Mouse (Mus musculus) liver, embryonic 14.5 days (tissue): ENCODE measurements around the gene Eri3. TPM values are rescaled to one million over a fixed set of nuclear protein-coding genes. Genes with fewer than 3 reads are reported as not detected.

Experiments used
- ATAC-seq: fragments of 200-750 bp; cut with Nextera tagmentation; 2 replicates; pipeline ENCODE4 v1.8.0; 2017; ENCODE audit warnings: moderate number of reproducible peaks, mild to moderate bottlenecking, moderate library complexity; ENCODE audit not compliant: insufficient read depth
- DNase-seq, 3 experiments: peaks; one replicate each; pipeline ENCODE4 v3.0.0-alpha.2; 2012 to 2013; ENCODE audit warnings: low read depth in 3 of 3, low spot score in 3 of 3
- H3K27ac ChIP-seq: fragments of 300-500 bp; sonication (generic); 2 replicates; pipeline ENCODE4 v1.5.1; 2014; ENCODE audit warnings: moderate library complexity, mild to moderate bottlenecking, control low read depth, inconsistent platforms
- H3K27me3 ChIP-seq: fragments of 300-500 bp; sonication (generic); 2 replicates; pipeline ENCODE4 v1.6.1; 2014; ENCODE audit warnings: mild to moderate bottlenecking, low read length, moderate library complexity; ENCODE audit not compliant: control insufficient read depth, insufficient read depth
- H3K36me3 ChIP-seq: fragments of 300-500 bp; sonication (generic); replicated peaks from 2 replicates; pipeline ENCODE4 v1.6.1; 2014; ENCODE audit warnings: low read depth; ENCODE audit not compliant: control insufficient read depth, insufficient read depth
- H3K4me1 ChIP-seq, 2 experiments: fragments of 200-500 bp in 1 of 2; fragments of 300-500 bp in 1 of 2; sonication (generic) in 1 of 2; replicated peaks; 2 replicates each; pipeline ENCODE4 v1.6.1; 2012 to 2014; ENCODE audit warnings: antibody characterized with exemption in 1 of 2, inconsistent platforms in 1 of 2, low read length in 1 of 2; ENCODE audit not compliant: control insufficient read depth in 2 of 2, insufficient read depth in 2 of 2
- H3K4me2 ChIP-seq: fragments of 300-500 bp; sonication (generic); 2 replicates; pipeline ENCODE4 v1.6.1; 2014; ENCODE audit warnings: low read depth, mild to moderate bottlenecking, control low read depth, moderate library complexity
- H3K4me3 ChIP-seq, 2 experiments: fragments of 200-500 bp in 1 of 2; fragments of 300-500 bp in 1 of 2; sonication (generic) in 1 of 2; 2 replicates each; pipeline ENCODE4 v1.5.1; 2012 to 2014; ENCODE audit warnings: low read depth in 2 of 2, low read length in 2 of 2, mild to moderate bottlenecking in 2 of 2, control low read depth in 1 of 2, inconsistent platforms in 1 of 2, moderate library complexity in 1 of 2; ENCODE audit not compliant: insufficient read depth in 1 of 2
- H3K9ac ChIP-seq: fragments of 300-500 bp; sonication (generic); replicated peaks from 2 replicates; pipeline ENCODE4 v1.6.1; 2014; ENCODE audit warnings: mild to moderate bottlenecking, control low read depth, moderate library complexity
- H3K9me3 ChIP-seq: fragments of 300-500 bp; sonication (generic); 2 replicates; pipeline ENCODE4 v1.6.1; 2016; ENCODE audit warnings: low read length, mixed read lengths; ENCODE audit not compliant: control insufficient read depth
- CTCF ChIP-seq: IDR thresholded peaks from 2 replicates; pipeline ENCODE4 v1.5.1; 2016; ENCODE audit warnings: antibody characterized with exemption, low read depth, control low read depth
- EP300 ChIP-seq: IDR thresholded peaks from 2 replicates; pipeline ENCODE4 v1.6.1; 2016; ENCODE audit warnings: antibody characterized with exemption, low read depth
- WGBS: fragments of 180-500 bp; shearing (Covaris S2); extraction: QIAGEN DNeasy Blood & Tissue Kit; methylation state at CpG from one replicate; pipeline ENCODE4 v1.1.7; 2014; ENCODE audit not compliant: insufficient replicate concordance; 5-methylcytosine and 5-hydroxymethylcytosine counted together
- polyA plus RNA-seq, 2 experiments: library from polyadenylated mRNA; depleted of rRNA in 1 of 2; stranded (reverse) in 1 of 2; unstranded in 1 of 2; fragments of >200 nt; fragmentation: Nextera tagmentation in 1 of 2; extraction: Ambion mirVana in 1 of 2; gene quantifications; 2 replicates each; pipeline versions ENCODE4 v1.2.1 to v1.2.3; 2012 to 2014

Eri3 gene
- polyA plus RNA-seq, 2 experiments: 20.1 to 29.8 TPM

DNA sequence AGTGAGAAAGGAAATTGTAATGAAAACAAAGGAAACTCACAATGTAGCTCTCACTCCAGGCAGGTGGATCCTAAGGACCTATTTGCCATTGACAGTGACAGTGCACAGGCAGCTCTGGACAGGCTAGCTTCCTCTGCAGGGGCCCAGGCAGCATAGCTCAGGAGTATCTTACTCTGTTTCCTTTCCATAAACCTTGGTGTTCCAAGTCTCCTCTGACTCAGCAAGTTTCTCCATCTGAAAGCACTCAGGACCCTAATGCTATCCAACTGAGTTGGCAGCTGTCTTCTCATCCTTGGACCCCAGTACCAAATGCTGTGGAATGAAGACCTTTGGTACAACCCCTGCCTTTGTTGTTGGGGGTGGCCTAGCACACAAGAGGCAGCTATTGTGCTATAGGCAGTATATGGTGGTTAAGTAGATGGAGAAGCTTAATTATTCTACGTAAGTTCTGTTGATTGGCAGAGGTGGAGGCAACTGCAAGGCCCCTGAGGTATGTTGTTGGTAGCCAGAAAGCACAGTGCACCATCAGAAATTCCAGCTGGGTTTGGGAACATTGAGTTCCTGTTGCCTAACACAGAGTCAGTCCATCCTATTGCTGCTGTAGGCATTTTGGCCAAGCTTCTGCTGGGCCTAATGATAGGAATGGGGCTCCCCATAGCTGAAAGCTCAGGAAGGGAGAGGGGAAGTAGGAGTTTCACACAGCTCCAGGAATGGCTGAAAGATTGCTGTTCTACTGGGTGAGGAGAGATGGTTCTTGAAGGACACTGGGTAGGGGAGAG, 90.9 kb downstream of the Eri3 start:
- TF ChIP-seq EP300: no peak
- TF ChIP-seq CTCF: no peak
- DNase-seq (no peak), ATAC-seq (no peak)
- Histone ChIP-seq H3K9me3 (no peaks in the 10 kb centered on the region), H3K4me2 (no peak overlapping the region), H3K36me3 (no peaks in the 10 kb centered on the region), H3K27ac (no peak overlapping the region), H3K9ac (no peak overlapping the region), H3K4me3 (no peak overlapping the region), H3K4me1 (peaks cover 0 to 3% of the 10 kb centered on the region in 2 experiments; a peak in 1 of 4 replicates), H3K27me3 (no peaks in the 10 kb centered on the region)
- WGBS: 81% methylated on average over 1 of the region's 1 CpGs

DNA sequence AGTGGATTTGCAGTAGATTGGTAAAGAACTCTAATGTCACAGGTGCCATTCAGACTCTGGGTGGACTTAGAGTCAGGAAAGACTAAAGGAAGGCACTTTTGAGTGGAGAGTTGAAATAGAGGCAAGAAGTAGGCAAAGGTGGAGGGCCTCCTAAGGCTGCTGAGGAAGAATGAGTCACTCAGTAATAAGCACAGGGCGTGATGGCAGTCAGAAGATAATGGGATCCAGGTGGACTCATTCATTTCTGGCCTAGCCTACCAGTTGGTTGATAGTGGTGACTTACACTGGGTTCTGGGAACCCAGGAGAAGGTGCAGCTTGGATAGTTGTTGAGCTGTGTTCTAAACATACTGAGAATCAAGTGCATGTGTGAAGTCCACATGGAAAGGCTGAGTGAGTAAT, 91.6 kb downstream of the Eri3 start:
- no peak overlapping the region for H3K4me2 ChIP-seq
- no peak for DNase-seq
- TF ChIP-seq EP300 (no peak), CTCF (no peak)
- no peaks in the 10 kb centered on the region for H3K36me3 ChIP-seq
- 0 out of 4 replicates have a peak, but pooled peaks cover 0 to 3% of the 10 kb centered on the region in 2 experiments for H3K4me1 ChIP-seq
- H3K27ac ChIP-seq: no peak overlapping the region
- no peak for ATAC-seq
- no peak overlapping the region for H3K9ac ChIP-seq
- no peaks in the 10 kb centered on the region for H3K27me3 ChIP-seq
- WGBS: 33% methylated on average over 1 of the region's 1 CpGs
- no peak overlapping the region for H3K4me3 ChIP-seq
- H3K9me3 ChIP-seq: no peaks in the 10 kb centered on the region

DNA sequence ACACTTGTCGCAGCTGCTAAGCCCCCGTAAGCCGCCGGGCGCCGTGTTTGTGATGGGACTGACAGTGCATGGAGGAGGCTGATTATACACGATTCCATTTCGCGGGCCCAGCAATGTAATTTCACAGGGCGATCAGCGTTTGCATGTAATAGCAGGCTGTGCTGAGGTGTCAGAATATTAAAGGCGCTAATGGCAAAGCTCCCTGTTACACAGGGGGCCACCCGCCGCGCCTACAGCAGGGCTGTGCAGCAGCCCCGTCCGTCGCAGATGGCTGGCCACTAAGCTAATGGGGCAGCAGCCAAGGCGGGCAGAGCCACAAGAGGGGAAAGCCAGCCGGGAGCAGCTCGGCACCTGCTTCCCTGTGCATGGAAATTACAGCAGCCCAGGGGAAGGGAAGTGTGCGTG, 94.9 kb downstream of the Eri3 start:
- 80% methylated on average over 22 of the region's 22 CpGs for WGBS
- no peak overlapping the region for H3K4me3 ChIP-seq
- H3K4me2 ChIP-seq: no peak overlapping the region
- DNase-seq: no peak
- no peak for ATAC-seq
- no peaks in the 10 kb centered on the region for H3K4me1 ChIP-seq
- no peaks in the 10 kb centered on the region for H3K9me3 ChIP-seq
- no peak for TF ChIP-seq EP300
- TF ChIP-seq CTCF: no peak
- H3K36me3 ChIP-seq: no peaks in the 10 kb centered on the region
- H3K27ac ChIP-seq: no peak overlapping the region
- no peak overlapping the region for H3K9ac ChIP-seq
- no peaks in the 10 kb centered on the region for H3K27me3 ChIP-seq

DNA sequence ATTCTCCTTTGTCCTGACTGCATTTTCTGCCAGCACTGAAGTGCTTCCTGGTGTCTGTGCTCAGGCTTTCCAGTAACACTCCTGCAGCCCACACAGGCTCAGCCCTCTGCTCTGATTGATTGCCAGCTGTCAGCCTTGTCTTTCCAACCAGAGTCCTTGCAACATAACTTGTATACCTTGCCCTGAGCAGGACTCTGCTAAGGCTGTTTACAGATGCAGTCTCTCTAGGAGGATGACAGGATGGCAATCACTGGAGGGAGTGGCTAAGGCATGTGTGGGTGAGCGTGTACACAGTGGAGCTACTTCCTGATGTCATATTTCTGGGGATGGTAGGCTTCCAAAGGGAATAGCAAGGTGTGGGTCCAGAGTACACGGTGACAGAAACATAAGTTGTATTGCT, 95.7 kb downstream of the Eri3 start:
- no peaks in the 10 kb centered on the region for H3K27me3 ChIP-seq
- TF ChIP-seq EP300 (no peak), CTCF (no peak)
- DNase-seq (no peak), ATAC-seq (no peak)
- H3K27ac ChIP-seq: no peak overlapping the region
- no peak overlapping the region for H3K4me2 ChIP-seq
- H3K9me3 ChIP-seq: no peaks in the 10 kb centered on the region
- H3K4me3 ChIP-seq: no peak overlapping the region
- no peaks in the 10 kb centered on the region for H3K36me3 ChIP-seq
- H3K9ac ChIP-seq: no peak overlapping the region
- WGBS: 73% methylated on average over 2 of the region's 2 CpGs
- no peaks in the 10 kb centered on the region for H3K4me1 ChIP-seq

DNA sequence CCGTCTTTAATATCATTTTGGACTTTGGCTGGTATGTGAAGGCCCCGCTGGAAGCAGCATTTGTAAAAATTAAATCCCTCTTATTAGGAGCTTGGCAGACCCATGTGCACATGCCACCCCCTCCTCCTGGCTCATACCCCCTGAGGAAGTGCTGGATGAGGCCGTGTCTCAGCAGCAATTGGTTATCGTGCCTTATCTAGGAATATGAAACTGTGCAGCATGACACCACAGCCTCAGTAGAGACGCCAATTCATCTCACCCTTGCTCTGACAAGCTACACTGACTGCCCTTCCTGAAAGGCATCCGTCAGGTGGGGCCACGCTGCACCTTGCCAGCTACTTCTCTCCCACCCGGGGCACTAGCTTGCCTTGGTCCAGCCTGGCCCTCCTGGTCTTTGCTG, 96.3 kb downstream of the Eri3 start:
- H3K4me1 ChIP-seq: no peaks in the 10 kb centered on the region
- DNase-seq (no peak), ATAC-seq (no peak)
- H3K4me2 ChIP-seq: no peak overlapping the region
- H3K27ac ChIP-seq: no peak overlapping the region
- TF ChIP-seq CTCF (no peak), EP300 (no peak)
- H3K9ac ChIP-seq: no peak overlapping the region
- no peaks in the 10 kb centered on the region for H3K36me3 ChIP-seq
- WGBS: 53% methylated on average over 8 of the region's 8 CpGs
- no peak overlapping the region for H3K4me3 ChIP-seq
- no peaks in the 10 kb centered on the region for H3K27me3 ChIP-seq
- H3K9me3 ChIP-seq: no peaks in the 10 kb centered on the region
